ENCODE assay signal across 12 mouse cellular contexts in the genomic region with DNA sequence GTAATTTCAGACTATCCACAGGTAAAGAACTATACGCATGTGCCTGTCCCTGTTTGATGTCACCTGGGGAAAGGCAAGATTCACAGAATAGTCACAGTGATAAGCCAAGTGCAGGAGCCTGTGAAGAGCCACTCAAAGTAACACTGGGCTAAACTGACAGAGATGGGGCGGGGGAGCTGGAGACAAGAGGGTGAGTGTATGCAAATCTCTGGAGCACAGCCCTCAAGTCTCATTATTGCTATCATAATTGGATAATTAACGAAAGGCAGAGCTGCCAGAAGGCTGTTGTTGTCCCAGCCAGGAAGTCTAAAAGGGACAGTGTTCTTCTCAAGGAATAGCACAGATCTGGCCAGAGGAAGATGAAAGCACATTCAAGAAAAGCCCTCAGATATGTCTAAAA.
DNase-seq lines count a peak whose midpoint lies in the region; ATAC-seq lines count a peak whose summit lies in the region.
"Had no signal": no experiment of that assay in that cellular context is flagged by ENCODE, and none has a peak within 500 bp of the region (broad histone marks: within the 10 kb centered on the region; RNA-seq: fewer than 3 reads in every experiment).

No protein-coding gene starts in this region.

- H3K9me3 ChIP-seq in heart, embryonic 13.5 days, result no peaks in the 10 kb centered on the region
- H3K9me3 ChIP-seq in midbrain, embryonic 15.5 days, result no peaks in the 10 kb centered on the region
- no peaks in the 10 kb centered on the region for H3K9me3 ChIP-seq in midbrain, embryonic 10.5 days (replicated peaks)
- H3K9me3 ChIP-seq in hindbrain, embryonic 13.5 days, result no peaks in the 10 kb centered on the region
- H3K9me3 ChIP-seq: limb, embryonic 13.5 days had no signal

- H3K9ac ChIP-seq in heart, embryonic 13.5 days, result peak overlapping the region; percentile 24; the same call in 1 of the 2 replicates
- H3K9ac ChIP-seq in midbrain, embryonic 15.5 days, result no peak overlapping the region
- no peak overlapping the region for H3K9ac ChIP-seq in hindbrain, embryonic 13.5 days
- H3K9ac ChIP-seq: limb, embryonic 13.5 days had no signal

- peaks cover 67% of the 10 kb centered on the region for H3K4me1 ChIP-seq in heart, embryonic 13.5 days
- peaks cover 7% of the 10 kb centered on the region; the same call in 1 of the 2 replicates for H3K4me1 ChIP-seq in midbrain, embryonic 15.5 days
- H3K4me1 ChIP-seq in midbrain, embryonic 10.5 days, result peaks cover 6% of the 10 kb centered on the region; the same call in 1 of the 2 replicates
- peaks cover 16% of the 10 kb centered on the region for H3K4me1 ChIP-seq in hindbrain, embryonic 13.5 days (replicated peaks)

- no peaks in the 10 kb centered on the region for H3K27me3 ChIP-seq in heart, embryonic 13.5 days (replicated peaks)
- H3K27me3 ChIP-seq in midbrain, embryonic 15.5 days (replicated peaks), result no peaks in the 10 kb centered on the region
- no peaks in the 10 kb centered on the region for H3K27me3 ChIP-seq in midbrain, embryonic 10.5 days (ENCODE audit: low read depth, poor library complexity, severe bottlenecking)
- no peaks in the 10 kb centered on the region for H3K27me3 ChIP-seq in hindbrain, embryonic 13.5 days
- H3K27me3 ChIP-seq: limb, embryonic 13.5 days had no signal

- ATAC-seq in heart, embryonic 13.5 days (ENCODE audit: extremely low read depth, insufficient number of reproducible peaks, low FRiP score, low TSS enrichment), result no peak
- 0 out of 2 replicates have a peak, but pooled peaks have one; percentile 50 for ATAC-seq in midbrain, embryonic 15.5 days (replicated peaks)
- ATAC-seq in hindbrain, embryonic 13.5 days (ENCODE audit: low FRiP score), result 0 out of 2 replicates have a peak, but pooled peaks have one; percentile 54
- ATAC-seq in megakaryocyte progenitor cell, adult 5-6 weeks (replicated peaks; ENCODE audit: poor library complexity), result no peak
- ATAC-seq: activated CD4-positive, CD25-positive, alpha-beta regulatory T cell, adult 4 months had no signal

- DNase-seq in heart, postnatal 14 days, result no peak
- DNase-seq in midbrain, embryonic 10.5 days (ENCODE audit: low spot score), result no peak
- no peak for DNase-seq in testis, postnatal 10 days (ENCODE audit: low spot score)
- DNase-seq: cerebellum, adult 2 months; embryo, embryonic 11 days; kidney, adult 2 months had no signal

- WGBS in heart, embryonic 13.5 days, result 41% methylated on average over 3 of the region's 3 CpGs
- 48% methylated on average over 3 of the region's 3 CpGs for WGBS in midbrain, embryonic 15.5 days
- 75% methylated on average over 3 of the region's 3 CpGs for WGBS in midbrain, embryonic 10.5 days
- 46% methylated on average over 3 of the region's 3 CpGs for WGBS in hindbrain, embryonic 13.5 days

- no peak overlapping the region for H3K4me2 ChIP-seq in heart, embryonic 13.5 days
- H3K4me2 ChIP-seq in midbrain, embryonic 15.5 days, result no peak overlapping the region
- no peak overlapping the region for H3K4me2 ChIP-seq in hindbrain, embryonic 13.5 days
- H3K4me2 ChIP-seq: limb, embryonic 13.5 days had no signal

- H3K27ac ChIP-seq in heart, embryonic 13.5 days (replicated peaks), result peak overlapping the region; percentile 87
- H3K27ac ChIP-seq in midbrain, embryonic 15.5 days, result no peak overlapping the region
- H3K27ac ChIP-seq in midbrain, embryonic 10.5 days (replicated peaks), result no peak overlapping the region
- no peak overlapping the region for H3K27ac ChIP-seq in hindbrain, embryonic 13.5 days
- H3K27ac ChIP-seq: limb, embryonic 13.5 days had no signal

- no peaks in the 10 kb centered on the region for H3K36me3 ChIP-seq in heart, embryonic 13.5 days
- H3K36me3 ChIP-seq in midbrain, embryonic 15.5 days (replicated peaks), result no peaks in the 10 kb centered on the region
- H3K36me3 ChIP-seq in midbrain, embryonic 10.5 days, result no peaks in the 10 kb centered on the region
- no peaks in the 10 kb centered on the region for H3K36me3 ChIP-seq in hindbrain, embryonic 13.5 days
- H3K36me3 ChIP-seq: limb, embryonic 13.5 days had no signal

- H3K4me3 ChIP-seq in heart, embryonic 13.5 days, result no peak overlapping the region
- no peak overlapping the region for H3K4me3 ChIP-seq in midbrain, embryonic 15.5 days
- no peak overlapping the region for H3K4me3 ChIP-seq in midbrain, embryonic 10.5 days
- no peak overlapping the region for H3K4me3 ChIP-seq in hindbrain, embryonic 13.5 days
- H3K4me3 ChIP-seq: limb, embryonic 13.5 days had no signal

- intact Hi-C loops in heart, postnatal 14 days (cut with DNase I), result loop anchor here (5.0 to 10.0 kb wide), 2 partner anchors 57 to 530 kb away; no protein-coding TSS in a partner anchor

Comparison
In these comparisons a context has a peak if more than half of its experiments do, and no peak if none do; other contexts are left out.
1. ATAC-seq: peak in midbrain, embryonic 15.5 days (single experiment) and hindbrain, embryonic 13.5 days (single experiment); none in heart, embryonic 13.5 days (single experiment) and megakaryocyte progenitor cell, adult 5-6 weeks (single experiment).